Mouse (Mus musculus): ENCODE results near the gene Tnrc18. TPM values are rescaled to one million over a fixed set of nuclear protein-coding genes. Genes with fewer than 3 reads are reported as not detected.
A peak's percentile ranks its signal among the peaks of the same experiment; 100 is the strongest.

Tnrc18 gene
- total RNA-seq, 2 experiments from 2014 or later, result 36.2 to 37.1 TPM

DNA sequence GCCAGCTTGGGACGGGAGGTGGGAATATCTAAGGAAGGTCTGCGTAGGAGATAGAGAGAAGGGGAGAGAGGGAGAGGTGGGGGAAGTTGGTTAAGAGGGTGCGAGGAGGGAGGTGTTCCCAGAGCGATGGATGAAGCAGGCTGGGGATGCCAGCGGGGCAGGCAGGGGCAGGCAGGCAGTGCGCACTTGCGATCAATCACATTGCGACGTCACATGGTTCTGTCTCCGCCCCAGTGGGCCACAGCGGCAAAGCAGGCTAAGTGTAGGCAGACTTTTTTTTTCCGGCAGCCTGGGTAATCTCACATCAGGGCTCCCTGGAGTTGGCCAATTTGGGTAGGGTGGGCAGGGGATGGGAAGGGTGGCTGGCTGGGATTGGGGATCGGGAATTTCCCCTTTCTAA lies 65.2 kb downstream of the Tnrc18 start:
- DNase-seq, result no peak
- intact Hi-C loops (cut with DNase I; ENCODE audit: low total_unique reads), result no loop called here

DNA sequence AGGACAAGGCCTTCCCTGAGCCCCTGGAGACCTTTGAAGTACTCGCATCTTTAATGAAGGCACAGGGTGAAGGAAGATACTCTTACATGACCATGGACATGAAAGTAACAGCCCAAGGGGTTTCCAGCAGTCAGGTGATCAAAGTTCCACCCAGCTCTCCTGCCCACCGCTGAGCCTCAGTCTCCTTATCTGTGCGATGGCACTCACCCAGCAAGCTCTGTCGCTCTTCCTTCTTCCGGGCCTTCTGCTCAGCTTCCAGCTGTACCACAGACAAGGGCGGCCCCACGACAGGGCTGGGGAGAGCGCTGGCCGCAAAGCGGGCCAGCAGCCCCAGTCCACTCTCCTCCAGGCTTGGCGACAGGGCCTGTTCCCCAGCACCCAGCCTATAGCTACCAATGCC lies 67.3 kb downstream of the Tnrc18 start:
- DNase-seq, result no peak
- intact Hi-C loops (cut with DNase I; ENCODE audit: low total_unique reads), result no loop called here

DNA sequence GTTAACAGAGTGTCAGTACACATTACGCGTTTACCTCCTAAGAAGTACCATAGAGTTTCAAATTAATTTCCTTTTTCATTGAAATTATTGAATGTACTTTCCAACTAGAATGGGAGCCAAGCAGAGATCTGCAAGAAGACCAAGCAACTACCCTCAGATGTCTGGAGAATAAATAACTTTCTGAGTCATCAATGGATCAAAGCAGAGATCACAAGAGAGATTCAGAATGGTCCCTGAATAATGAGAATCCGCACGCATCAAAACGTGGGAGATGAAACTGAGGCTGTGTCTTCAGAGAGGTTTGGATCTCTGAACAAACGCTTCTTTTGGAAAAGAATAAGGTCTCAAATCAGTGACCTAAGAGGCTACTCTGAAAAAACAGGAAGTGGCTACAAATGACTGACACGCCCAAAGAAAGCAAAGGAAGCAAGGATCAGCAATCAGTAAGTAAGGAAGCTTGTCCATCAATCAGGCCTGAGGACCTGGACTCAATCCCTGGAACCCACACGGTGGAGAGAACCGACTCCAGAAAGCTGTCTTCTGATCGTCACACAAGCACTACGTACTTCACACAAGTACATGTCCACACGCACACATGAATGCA lies 70.3 kb downstream of the Tnrc18 start:
- intact Hi-C loops (cut with DNase I; ENCODE audit: low total_unique reads), result no loop called here
- no peak for DNase-seq

DNA sequence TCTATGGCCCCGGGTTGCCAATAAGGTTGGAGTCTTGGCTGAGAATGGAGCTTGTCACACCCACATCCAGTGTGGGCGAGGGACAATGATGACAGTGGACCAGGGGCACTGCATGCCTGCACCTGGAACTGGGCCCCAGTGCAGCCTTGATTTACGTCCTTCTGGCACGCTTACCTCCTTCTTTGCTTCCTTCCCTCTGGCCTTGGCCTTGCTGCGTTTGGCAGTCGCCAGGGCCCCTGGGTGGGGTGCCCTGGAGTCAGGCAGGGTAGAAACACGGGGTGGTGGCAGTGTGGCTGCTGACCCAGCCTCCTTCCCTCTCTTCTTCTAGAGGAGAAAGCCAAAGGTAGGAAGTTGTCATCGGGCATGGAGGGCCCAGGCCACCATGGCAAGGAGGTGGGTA lies 77.5 kb downstream of the Tnrc18 start:
- intact Hi-C loops (cut with DNase I; ENCODE audit: low total_unique reads), result no loop called here
- no peak for DNase-seq

DNA sequence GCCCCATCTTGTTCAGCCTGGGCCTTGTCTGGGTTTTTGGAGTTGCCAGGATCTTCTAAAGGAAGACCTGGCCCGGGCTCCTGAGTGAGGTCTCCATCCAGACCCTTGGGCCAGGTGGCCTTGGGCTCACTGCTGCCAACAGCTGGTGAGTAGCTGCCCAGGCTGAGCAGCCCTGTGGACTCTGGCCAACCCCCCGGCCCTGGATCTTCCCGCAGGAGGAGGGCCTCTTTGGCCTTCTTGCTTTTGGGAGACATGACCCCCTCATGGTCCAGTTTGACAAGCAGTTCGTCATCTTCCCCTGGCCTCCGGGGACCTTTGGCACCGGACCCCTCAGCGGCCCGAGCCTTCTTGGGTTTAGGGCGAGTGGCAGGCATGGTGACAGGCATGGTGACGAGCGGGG lies 85.5 kb downstream of the Tnrc18 start:
- no peak for DNase-seq
- intact Hi-C loops (cut with DNase I; ENCODE audit: low total_unique reads), result loop anchor here (5.0 kb wide), 1 partner anchor 430 kb away; no protein-coding TSS in a partner anchor

- intact Hi-C loops (cut with DNase I; ENCODE audit: low total_unique reads), result loop anchor here (5.0 kb wide), 1 partner anchor 432 kb away; no protein-coding TSS in a partner anchor
- DNase-seq, result no peak
Measured at GRCm38 (mm10) chr5:142730295-142730694, 87.2 kb downstream of the Tnrc18 start.

- no peak for DNase-seq
- intact Hi-C loops (cut with DNase I; ENCODE audit: low total_unique reads), result no loop called here
Measured at GRCm38 (mm10) chr5:142728301-142728700, 89.2 kb downstream of the Tnrc18 start.

DNA sequence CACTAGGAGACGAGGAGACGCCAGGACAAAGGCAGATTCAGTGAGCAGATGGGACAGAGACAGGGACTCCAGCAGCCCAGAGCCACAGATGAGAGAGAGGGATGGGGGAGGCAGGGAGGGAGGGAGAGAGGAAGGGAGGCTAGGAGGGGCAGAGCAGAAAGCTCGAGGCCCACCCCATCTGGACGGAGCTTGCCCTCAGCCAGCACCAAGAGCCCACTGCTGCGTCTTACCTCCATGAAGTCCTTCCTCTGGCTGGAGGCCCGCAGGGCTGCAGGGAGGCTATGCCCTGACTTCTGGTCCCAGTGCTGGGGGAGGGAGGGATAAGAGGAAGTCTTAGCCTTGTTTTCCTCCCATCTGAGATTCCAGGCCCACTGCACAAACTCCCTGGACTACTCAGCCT lies 90.7 kb downstream of the Tnrc18 start:
- intact Hi-C loops (cut with DNase I; ENCODE audit: low total_unique reads), result no loop called here
- DNase-seq, result no peak

GRCm38 (mm10) chr5:142724265-142724664 lies 93.2 kb downstream of the Tnrc18 start:
- intact Hi-C loops (cut with DNase I; ENCODE audit: low total_unique reads), result no loop called here
- no peak for DNase-seq

DNA sequence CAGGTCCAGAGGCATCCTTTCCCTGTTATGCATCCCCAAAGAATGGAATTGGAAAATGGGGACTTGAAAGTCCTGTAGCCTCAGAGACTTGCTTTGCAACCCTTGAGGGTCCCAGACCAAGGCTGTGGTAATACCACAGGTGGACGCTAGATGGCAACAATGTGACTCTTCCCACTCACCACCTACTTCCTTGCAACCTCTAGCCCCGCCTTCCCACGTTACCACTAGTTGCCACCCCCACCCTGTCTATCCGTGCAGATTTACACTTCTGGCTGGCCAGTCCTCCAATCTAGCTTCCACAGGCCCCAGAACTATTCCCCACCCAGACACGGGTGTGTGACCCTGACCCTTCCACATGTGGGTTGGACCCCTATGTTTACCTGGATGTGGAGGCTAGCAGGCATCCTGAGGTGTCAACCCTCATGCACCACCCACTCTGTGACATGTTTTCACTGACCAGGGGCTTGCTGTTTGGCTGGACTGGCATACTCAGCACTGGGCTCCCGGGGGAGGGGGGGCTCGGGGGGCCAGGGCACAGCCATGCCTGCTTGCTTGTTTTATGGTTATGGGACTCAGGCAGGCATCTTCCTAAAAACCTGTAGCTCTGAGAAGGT lies 93.8 kb downstream of the Tnrc18 start:
- peak; percentile 48 for DNase-seq
- intact Hi-C loops (cut with DNase I; ENCODE audit: low total_unique reads), result no loop called here

DNA sequence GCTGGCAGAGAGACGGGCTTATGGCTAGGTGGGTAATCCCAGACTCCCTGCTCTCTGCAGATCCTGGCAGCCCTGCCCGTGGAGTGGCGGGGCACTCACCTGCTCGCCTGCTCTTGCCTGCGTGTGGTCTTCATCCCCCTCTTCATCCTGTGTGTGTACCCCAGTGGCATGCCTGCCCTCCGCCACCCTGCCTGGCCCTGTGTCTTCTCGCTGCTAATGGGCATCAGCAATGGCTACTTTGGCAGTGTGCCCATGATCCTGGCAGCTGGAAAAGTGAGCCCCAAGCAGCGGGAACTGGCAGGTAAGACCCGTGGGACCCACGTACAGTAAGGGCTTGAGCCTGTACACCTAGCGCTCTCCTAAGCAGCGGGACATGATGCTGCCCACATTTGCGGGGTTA lies 97.6 kb downstream of the Tnrc18 start:
- intact Hi-C loops (cut with DNase I; ENCODE audit: low total_unique reads), result loop anchor here (5.0 to 10.0 kb wide), 3 partner anchors 138 to 235 kb away; no protein-coding TSS in a partner anchor
- no peak for DNase-seq

GRCm38 (mm10) chr5:142718486-142718885 lies 99.0 kb downstream of the Tnrc18 start:
- DNase-seq, result no peak
- intact Hi-C loops (cut with DNase I; ENCODE audit: low total_unique reads), result loop anchor here (5.0 to 10.0 kb wide), 3 partner anchors 136 to 234 kb away; no protein-coding TSS in a partner anchor

- peak; percentile 76 for DNase-seq
- intact Hi-C loops (cut with DNase I; ENCODE audit: low total_unique reads), result loop anchor here (5.0 to 10.0 kb wide), 3 partner anchors 136 to 233 kb away; no protein-coding TSS in a partner anchor
Measured at GRCm38 (mm10) chr5:142718037-142718436, 99.4 kb downstream of the Tnrc18 start.

DNA sequence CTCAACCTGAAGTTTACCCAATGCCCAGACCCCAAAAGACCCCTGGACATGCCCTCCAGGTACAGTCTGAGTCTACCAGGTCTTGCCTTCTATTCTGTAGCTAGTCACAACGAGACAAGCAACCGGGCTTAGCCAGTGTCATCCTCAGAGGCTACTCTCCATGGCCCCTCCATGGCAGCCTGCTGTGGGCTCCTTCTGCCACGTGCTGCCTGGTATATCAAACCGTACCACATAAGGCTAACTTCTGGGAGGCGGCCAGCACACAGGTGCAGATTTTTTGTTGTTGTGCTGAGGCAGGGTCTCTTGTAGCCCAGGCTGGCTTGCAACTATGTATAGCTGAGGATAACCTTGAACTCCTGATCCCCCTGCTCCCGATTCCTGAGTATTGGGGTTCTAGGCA lies 101.4 kb downstream of the Tnrc18 start:
- intact Hi-C loops (cut with DNase I; ENCODE audit: low total_unique reads), result loop anchor here (5.0 to 10.0 kb wide), 3 partner anchors 134 to 231 kb away; no protein-coding TSS in a partner anchor

DNA sequence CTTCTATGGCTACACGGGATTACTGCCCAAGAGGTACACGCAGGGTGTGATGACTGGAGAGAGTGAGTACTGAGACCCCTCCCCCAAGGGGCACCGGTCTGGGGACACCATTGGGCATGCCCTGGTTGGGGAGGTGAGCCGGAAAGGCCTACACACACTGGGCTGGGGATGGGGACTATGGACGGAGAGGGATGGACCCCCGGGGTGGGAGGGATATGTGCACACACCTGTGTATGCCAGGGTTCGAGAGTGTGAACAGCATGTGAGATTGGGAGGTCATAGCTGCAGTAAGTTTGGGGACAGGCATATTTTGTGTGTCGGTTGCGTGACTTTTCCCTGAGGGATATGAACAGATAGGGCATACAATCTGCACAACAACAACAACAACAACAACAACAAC lies 102.4 kb downstream of the Tnrc18 start:
- intact Hi-C loops (cut with DNase I; ENCODE audit: low total_unique reads), result loop anchor here (5.0 to 10.0 kb wide), 3 partner anchors 133 to 230 kb away; no protein-coding TSS in a partner anchor
- DNase-seq, result no peak

More for the DNA sequence above, 101.4 kb downstream of the Tnrc18 start:
- no peak for DNase-seq

GRCm38 (mm10) chr5:142713966-142714365 lies 103.5 kb downstream of the Tnrc18 start:
- no peak for DNase-seq
- intact Hi-C loops (cut with DNase I; ENCODE audit: low total_unique reads), result loop anchor here (10.0 kb wide), 1 partner anchor 229 kb away; no protein-coding TSS in a partner anchor

DNA sequence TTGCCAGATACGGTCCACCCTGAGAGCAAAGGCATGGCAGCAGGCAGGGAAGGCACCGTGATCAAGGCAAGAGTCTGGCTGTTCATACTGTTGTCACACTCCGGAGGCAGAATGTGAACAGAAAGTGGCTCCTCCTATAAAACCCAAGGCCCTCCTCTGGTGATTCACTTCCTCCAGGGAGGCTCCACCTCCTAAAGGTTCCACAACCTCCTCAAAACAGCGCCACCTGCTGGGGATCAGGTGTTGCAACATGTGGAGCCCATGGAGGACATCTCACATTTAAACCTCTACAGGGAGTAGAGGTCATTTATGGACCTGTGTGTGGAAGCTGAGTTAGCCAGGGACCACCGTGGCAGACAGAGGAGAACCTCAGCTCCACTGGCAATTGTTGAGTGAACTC lies 105.1 kb downstream of the Tnrc18 start:
- no peak for DNase-seq
- intact Hi-C loops (cut with DNase I; ENCODE audit: low total_unique reads), result loop anchor here (10.0 kb wide), 1 partner anchor 228 kb away; no protein-coding TSS in a partner anchor

GRCm38 (mm10) chr5:142709436-142709835 lies 108.0 kb downstream of the Tnrc18 start:
- no peak for DNase-seq
- intact Hi-C loops (cut with DNase I; ENCODE audit: low total_unique reads), result no loop called here

GRCm38 (mm10) chr5:142707709-142708108 lies 109.8 kb downstream of the Tnrc18 start:
- intact Hi-C loops (cut with DNase I; ENCODE audit: low total_unique reads), result no loop called here

GRCm38 (mm10) chr5:142703569-142703968 lies 113.9 kb downstream of the Tnrc18 start:
- intact Hi-C loops (cut with DNase I; ENCODE audit: low total_unique reads), result no loop called here

More at GRCm38 (mm10) chr5:142707709-142708108, 109.8 kb downstream of the Tnrc18 start:
- DNase-seq, result no peak

More at GRCm38 (mm10) chr5:142703569-142703968, 113.9 kb downstream of the Tnrc18 start:
- DNase-seq, result no peak

All from gastrocnemius, postnatal 14 days (tissue).